Mouse (Mus musculus) gastrocnemius, adult 18-20 months (tissue): ENCODE results near the gene Hibch. TPM values are rescaled to one million over a fixed set of nuclear protein-coding genes. Genes with fewer than 3 reads are reported as not detected.
"Not testable (repeated sequence)": the region's sequence is repeated elsewhere in the genome, so short reads cannot be mapped to it uniquely, and the experiment has no call there.

ENCODE experiments used
- DNase-seq: peaks from one replicate; pipeline ENCODE4 v3.0.0; 2021; ENCODE audit warnings: low spot score
- long read RNA-seq, 2 experiments: library from polyadenylated mRNA; stranded (forward); transcript quantifications; one replicate each; pipeline ENCODE4 v2.0.0; 2021
- total RNA-seq, 2 experiments: library from RNA; stranded (reverse); gene quantifications; 2 replicates each; pipeline ENCODE4 v1.2.3; 2021

Hibch gene
- total RNA-seq, result 10 to 100 TPM; 34.1 to 38.4 TPM
- long read RNA-seq, experiment 1, transcript Hibch-201 (14 exons, 1,830 nt), result major isoform, 23 of 26 reads
- long read RNA-seq, experiment 1, partial matches to known transcripts, result 3 of 26 reads
- long read RNA-seq, experiment 1, other reads (novel, unspliced or antisense), result 0 of 26 reads
- long read RNA-seq, experiment 2, transcript Hibch-201 (14 exons, 1,830 nt), result major isoform, 23 of 25 reads
- long read RNA-seq, experiment 2, partial matches to known transcripts, result 2 of 25 reads
- long read RNA-seq, experiment 2, other reads (novel, unspliced or antisense), result 0 of 25 reads

- peak; percentile 98 for DNase-seq
These were observed at the start of gene Hibch for GRCm38 (mm10) chr1:52844782-52845665. TSS of gene Hibch (plus strand) at chr1:52844929.

GRCm38 (mm10) chr1:52795927-52796326 is 48.8 kb upstream of the Hibch start:
- DNase-seq, result no peak

GRCm38 (mm10) chr1:52799056-52799726 is 45.5 kb upstream of the Hibch start:
- DNase-seq, result peak; percentile 30

- no peak for DNase-seq
These were observed 45.0 kb upstream of the Hibch start for GRCm38 (mm10) chr1:52799772-52800171.

GRCm38 (mm10) chr1:52800340-52800740 is 44.4 kb upstream of the Hibch start:
- DNase-seq, result no peak

- no peak for DNase-seq
These were observed 43.1 kb upstream of the Hibch start for GRCm38 (mm10) chr1:52801651-52802050.

- DNase-seq, result no peak
These were observed 42.2 kb upstream of the Hibch start for GRCm38 (mm10) chr1:52802406-52802975.

GRCm38 (mm10) chr1:52805041-52805440 is 39.7 kb upstream of the Hibch start:
- no peak for DNase-seq

GRCm38 (mm10) chr1:52808456-52808855 is 36.3 kb upstream of the Hibch start:
- no peak for DNase-seq

GRCm38 (mm10) chr1:52816232-52816891 is 28.4 kb upstream of the Hibch start:
- peak; percentile 58 for DNase-seq

GRCm38 (mm10) chr1:52816910-52817812 is 27.6 kb upstream of the Hibch start, which contains the start of gene Inpp1:
TSS of gene Inpp1 (minus strand) at chr1:52817688.
- peak; percentile 81 for DNase-seq

GRCm38 (mm10) chr1:52817813-52818147 is 26.9 kb upstream of the Hibch start:
- DNase-seq, result no peak

GRCm38 (mm10) chr1:52839099-52839498 is 5.6 kb upstream of the Hibch start:
- no peak for DNase-seq

- DNase-seq, result peak; percentile 4
These were observed 375 bp upstream of the Hibch start for GRCm38 (mm10) chr1:52844354-52844753.

- DNase-seq, result no peak
These were observed 1.8 kb downstream of the Hibch start for GRCm38 (mm10) chr1:52846556-52846955.

GRCm38 (mm10) chr1:52849422-52849821 is 4.7 kb downstream of the Hibch start:
- no peak for DNase-seq

GRCm38 (mm10) chr1:52854029-52854428 is 9.3 kb downstream of the Hibch start:
- not testable (repeated sequence) for DNase-seq

GRCm38 (mm10) chr1:52855904-52856601 is 11.3 kb downstream of the Hibch start:
- no peak for DNase-seq

- DNase-seq, result no peak
These were observed 19.5 kb downstream of the Hibch start for GRCm38 (mm10) chr1:52864220-52864619.
